Mouse (Mus musculus): ENCODE data around the gene Git1.

Git1 gene

DNA sequence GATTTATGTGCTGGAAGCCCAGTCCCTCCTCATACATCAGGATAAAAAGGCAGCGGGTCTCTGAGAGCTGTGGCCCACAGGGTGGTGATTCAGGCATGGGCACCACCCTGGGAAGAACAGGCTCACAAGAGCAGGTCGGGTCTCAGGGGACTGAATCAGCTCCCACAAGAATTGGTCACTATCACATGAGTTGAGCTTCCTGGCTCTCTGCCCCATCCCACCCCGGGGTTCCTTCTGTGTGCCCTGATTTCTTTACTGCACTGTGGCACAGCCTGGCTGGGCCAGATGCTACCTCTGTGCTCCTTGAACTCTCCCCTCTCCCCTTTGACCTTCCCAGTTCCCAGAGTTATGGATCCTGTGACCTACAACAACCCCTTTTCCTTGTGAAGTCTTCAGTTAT, 10.3 kb upstream of the Git1 start:
- no peak for DNase-seq (ENCODE audit: low spot score)

DNA sequence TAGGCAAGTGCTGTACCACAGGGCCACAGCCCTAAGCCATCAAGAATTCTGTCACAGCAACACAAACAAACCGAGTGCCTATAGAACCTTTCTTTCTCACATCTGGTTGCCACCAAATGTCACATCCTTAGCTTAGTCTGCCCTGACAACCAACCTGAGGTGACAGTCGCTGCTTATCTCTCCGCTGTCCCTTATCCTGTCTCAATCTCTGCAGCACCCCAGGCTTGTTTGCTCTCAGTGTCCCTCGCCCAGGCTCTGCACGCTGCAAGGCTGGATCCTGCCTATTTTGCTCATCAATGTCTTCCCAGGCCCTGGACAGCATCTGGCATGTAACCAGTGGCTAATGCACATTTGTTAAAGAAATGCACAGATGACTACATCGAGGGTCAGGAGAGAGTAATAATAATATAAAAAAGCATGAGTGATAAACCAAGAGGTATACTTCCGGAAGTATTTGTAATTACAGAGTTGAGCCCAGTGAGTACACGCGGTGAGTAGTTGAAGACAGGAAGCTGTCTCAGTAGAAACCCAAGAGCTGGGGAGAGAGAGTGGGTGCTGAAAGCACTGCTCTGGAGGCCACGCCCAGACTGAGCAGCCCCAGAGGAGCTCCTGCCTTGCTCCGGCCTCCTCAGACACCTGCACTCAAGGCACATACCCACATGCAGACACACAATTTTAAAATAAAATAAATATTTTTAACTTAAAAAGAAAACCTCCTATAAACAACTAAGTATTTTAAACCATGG, 9.7 kb upstream of the Git1 start:
- no peak for DNase-seq (ENCODE audit: low spot score)

- no peak for DNase-seq (ENCODE audit: low spot score)
These were observed 8.1 kb upstream of the Git1 start for GRCm38 (mm10) chr11:77485229-77485628.

DNA sequence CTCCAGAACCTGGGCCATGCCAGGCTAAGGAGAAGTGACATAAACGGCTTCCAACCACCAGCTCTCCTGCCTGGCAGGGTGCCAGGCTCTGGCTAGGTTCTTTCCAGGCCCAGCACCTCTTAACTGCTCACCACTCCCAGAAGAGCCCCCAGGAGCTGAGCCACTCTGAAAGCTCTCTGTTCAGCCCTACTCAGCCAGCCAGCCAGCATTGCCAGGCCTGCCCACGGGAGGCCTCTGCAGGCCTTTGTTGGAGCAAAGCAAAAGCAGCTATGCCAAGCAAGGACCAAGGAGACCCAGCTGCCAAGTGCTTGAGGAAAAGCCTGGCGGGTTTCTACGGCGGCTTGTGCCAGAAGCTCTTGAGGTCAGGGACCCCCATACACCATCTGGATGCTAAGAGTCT, 6.6 kb upstream of the Git1 start:
- DNase-seq (ENCODE audit: low spot score) = no peak

GRCm38 (mm10) chr11:77488771-77489581, 4.4 kb upstream of the Git1 start:
- DNase-seq (ENCODE audit: low spot score) = no peak

DNA sequence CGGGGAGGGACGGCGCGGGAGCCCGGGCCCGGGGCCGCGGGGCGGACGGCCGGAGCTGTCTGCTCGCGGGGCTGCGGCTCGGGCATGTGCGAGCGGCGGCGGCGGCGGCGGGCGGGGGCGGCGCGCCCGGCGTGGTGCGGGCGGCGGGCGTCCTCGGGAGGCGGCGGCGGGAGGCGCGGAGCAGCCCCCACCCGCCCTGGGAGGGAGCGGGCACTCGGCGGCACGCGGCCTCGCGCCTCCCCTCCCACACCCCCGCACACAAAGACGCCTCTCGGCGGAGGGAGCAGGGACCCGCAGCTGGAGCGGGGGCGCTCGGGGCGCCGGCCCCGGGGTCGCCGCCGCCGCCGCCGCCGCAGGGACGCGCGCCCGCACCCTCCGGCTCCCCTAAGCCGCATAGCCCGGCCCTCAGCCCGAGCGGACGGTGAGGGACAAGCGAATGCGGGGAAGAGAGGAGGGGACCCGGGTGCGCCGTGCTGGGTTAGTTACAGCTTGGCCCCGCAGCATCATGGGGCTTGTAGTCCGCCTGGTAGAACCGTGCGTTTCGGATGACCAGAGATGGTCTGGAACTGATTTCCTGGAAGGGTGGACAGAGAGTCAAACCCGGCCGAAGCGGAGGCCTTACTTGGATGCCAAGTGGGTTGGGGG, 3.6 kb upstream of the Git1 start, which contains the start of gene Ankrd13b:
Gene Ankrd13b, minus strand, starts transcription at position 88 of the 645 bp plus-strand sequence.
- no peak for DNase-seq (ENCODE audit: low spot score)

- DNase-seq (ENCODE audit: low spot score) = no peak
These were observed 2.9 kb upstream of the Git1 start for GRCm38 (mm10) chr11:77490451-77490850.

DNA sequence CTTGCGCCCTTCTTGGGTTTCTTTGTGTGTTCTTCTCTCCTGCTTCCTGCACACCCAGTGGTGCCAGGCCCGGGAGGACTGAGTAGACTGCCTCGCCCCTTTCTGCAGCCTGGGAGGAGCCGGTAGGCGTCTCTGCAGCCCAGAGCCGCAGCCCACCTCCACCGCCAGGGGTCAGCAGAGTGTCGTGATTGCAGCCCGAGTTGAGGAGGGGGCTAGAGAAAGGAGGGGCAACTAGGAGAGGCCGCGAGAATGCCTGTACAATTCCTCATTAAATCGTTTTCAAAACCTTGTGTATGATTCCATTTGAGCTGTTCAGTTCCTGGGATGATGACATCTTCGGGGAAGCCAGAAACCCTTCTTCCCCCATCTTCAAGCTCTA, 2.2 kb upstream of the Git1 start:
- DNase-seq (ENCODE audit: low spot score) = no peak

DNA sequence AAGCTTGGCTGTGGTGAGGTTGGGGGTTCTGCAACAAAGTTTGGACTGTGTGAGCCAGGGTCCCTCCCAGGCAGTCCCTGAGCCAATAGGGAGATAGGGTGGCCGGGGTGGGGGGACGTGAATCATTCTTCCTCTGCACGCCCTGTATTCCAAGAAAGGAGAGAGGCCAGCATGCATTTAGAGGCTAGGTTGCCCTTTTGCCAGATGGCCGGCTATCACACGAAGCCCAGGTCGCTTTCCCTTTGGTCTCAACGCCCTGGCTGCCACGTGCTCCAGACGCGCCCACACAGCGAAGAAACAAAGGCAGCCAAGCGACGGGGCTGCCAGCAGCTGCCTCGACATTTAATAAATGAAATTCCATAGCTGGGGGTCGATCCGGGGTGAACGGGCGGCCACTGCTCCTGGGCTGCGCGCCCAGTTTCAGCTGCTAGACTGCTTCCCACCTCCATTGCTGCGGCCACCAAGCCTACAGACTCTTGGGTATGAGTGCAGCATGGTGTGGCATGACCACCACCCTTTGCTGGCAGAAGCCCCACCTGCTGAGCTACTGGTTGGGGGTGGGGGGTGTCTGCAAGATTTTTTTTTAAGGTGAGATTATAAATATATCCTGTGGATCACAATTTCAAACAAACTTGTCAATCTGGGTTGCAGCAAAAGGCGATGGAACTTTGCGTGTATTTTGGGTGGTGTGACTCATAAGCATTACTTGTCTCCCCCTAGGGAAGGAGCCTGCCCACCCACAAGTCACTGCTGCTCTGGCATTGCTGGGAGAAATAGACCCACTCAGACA, 1.7 kb upstream of the Git1 start:
- no peak for DNase-seq (ENCODE audit: low spot score)

DNA sequence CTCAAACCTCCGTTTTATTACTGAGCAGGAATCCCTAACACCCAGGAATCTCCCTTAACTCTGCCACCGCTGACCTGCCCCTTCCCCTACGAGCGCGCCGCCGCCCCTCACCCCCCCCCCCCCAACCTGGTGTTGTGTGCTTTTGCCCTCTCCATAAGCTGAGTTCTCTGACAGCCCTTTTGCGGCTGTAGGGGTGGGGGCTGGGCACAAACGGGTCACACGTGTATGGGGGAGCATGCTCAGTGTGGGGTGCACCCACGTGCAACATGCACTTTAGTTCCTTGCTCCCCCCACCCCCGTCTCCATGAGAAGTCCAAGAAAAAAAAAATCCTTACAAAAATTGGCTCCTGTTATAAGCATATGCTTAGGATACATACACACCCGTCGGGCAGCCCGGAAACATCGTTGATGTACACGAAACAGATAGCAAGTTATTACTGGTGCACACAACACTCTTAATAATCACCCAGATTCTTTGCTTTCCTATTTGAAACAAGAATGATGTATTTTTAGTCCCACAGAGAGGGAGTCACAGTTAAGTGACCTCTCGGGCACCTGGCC, 971 bp upstream of the Git1 start:
- no peak for DNase-seq (ENCODE audit: low spot score)

DNA sequence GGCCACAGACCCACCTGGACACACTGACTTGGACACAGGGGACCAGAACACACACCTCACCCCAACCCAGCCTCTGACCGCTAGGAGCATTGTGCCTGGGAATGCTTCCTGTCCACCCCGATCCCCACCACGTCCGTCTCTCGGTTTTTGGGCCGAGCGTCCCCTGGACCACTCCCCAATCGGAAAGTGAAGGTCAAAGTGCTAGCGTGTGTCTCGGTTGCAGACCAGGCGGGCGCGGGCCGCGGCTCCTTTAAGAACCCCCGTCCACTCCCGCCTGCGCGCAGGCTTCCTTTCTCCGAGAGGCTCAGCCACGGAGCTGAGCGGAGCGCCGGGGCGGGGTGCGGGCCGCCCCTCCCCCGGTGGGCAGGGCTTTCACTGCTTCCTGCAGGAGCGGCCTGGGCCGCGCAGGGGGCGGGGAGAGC, 440 bp upstream of the Git1 start:
- no peak for DNase-seq (ENCODE audit: low spot score)

- no peak for DNase-seq (ENCODE audit: low spot score)
These were observed 948 bp downstream of the Git1 start for GRCm38 (mm10) chr11:77494344-77494676.

GRCm38 (mm10) chr11:77494782-77495181, 1.4 kb downstream of the Git1 start:
- no peak for DNase-seq (ENCODE audit: low spot score)

GRCm38 (mm10) chr11:77495507-77495906, 2.1 kb downstream of the Git1 start:
- DNase-seq (ENCODE audit: low spot score) = no peak

DNA sequence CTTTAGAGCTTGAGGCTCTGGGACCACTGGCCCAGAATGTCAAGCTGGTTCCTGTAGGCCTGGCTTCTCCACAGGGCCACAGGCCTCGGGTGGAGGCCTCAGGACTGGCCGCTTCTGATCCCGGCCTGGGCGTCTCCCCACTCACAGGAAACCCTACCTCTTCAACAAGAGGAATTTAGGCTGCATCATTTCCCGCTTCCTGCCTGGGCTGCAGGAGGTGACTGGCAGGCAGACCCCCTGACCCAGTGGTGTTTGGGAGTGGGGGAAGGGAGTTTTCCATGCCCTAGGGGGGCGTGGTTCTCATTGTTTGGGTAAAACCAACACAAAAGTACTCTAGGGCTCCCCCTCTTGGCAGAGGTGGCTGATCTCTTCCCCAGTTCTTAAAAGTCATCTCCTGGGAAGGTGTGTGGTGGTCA, 4.0 kb downstream of the Git1 start:
- no peak for DNase-seq (ENCODE audit: low spot score)

DNA sequence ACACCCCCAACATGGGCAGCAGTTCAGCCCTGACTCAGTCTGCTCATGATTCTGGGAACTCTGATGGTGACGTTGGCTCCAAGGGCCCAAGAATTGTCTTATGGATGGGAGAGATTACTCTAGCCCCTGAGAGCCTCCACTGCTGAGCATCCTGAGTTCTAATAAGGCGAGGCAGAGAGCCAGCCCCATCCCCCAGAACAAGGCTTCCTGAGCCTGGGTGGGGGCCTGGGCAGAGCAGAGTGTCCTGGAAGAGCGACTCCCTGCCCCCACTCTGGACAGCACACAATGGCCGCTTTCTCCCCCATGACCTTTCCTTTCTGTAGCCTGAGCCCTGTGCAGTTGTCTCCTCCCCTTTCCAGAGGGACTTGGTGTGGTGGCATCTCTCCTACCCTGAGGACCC, 4.5 kb downstream of the Git1 start:
- DNase-seq (ENCODE audit: low spot score) = no peak

DNA sequence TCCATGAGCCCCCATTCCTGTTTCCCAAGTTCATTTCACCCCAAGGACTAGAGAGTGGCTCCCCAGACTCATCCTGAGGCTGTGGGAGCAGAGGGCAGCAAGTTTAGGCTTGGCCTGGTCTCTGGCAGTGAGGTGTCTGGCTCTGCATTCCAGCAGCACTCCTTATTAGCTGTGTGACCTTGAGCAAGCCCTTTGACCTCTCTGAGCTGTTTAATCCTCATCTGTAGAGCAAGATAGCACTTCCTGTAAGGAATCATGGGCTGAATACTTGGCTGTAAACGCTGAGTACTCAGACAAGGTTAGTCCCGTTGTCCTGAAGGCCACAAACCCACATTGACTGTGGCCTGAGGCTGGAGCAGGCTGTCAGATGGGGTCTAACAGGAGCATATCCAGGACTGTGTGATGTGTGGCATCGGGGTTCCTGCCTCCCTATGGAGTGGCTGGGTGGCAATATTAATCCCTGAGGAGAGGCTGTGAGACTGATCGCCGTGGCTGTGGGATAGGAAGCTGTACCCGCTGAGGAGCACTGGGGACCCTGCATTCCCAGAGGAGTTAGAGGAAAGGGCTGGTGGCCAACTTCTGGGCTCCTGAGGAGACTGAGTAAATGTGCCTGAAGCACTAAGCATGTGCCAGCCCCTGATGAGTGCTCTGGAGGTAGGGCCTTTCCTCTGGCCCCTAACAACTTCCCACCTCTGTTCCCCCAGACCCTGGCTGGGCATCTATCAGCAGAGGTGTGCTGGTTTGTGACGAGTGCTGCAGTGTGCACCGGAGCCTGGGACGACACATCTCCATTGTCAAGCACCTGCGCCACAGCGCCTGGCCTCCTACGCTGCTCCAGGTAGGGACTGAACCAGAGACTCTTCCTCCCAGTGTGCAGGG, 5.1 kb downstream of the Git1 start:
- no peak for DNase-seq (ENCODE audit: low spot score)

DNA sequence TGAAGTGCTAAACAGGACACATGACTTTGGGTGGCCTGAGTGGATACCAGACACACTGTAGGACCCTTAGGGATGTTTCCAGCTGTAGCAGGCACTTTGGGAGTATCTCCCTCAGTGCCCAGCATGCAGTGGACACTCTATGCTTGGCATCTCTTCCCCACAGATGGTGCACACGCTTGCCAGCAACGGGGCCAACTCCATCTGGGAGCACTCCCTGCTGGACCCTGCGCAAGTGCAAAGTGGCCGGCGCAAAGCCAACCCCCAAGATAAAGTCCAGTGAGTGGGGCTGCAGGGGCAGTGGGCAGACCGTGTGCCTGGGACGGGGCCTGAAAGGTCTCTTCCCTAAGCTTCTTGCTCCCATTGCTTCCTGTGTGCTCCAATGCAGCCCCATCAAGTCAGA, 6.0 kb downstream of the Git1 start:
- DNase-seq (ENCODE audit: low spot score) = no peak

DNA sequence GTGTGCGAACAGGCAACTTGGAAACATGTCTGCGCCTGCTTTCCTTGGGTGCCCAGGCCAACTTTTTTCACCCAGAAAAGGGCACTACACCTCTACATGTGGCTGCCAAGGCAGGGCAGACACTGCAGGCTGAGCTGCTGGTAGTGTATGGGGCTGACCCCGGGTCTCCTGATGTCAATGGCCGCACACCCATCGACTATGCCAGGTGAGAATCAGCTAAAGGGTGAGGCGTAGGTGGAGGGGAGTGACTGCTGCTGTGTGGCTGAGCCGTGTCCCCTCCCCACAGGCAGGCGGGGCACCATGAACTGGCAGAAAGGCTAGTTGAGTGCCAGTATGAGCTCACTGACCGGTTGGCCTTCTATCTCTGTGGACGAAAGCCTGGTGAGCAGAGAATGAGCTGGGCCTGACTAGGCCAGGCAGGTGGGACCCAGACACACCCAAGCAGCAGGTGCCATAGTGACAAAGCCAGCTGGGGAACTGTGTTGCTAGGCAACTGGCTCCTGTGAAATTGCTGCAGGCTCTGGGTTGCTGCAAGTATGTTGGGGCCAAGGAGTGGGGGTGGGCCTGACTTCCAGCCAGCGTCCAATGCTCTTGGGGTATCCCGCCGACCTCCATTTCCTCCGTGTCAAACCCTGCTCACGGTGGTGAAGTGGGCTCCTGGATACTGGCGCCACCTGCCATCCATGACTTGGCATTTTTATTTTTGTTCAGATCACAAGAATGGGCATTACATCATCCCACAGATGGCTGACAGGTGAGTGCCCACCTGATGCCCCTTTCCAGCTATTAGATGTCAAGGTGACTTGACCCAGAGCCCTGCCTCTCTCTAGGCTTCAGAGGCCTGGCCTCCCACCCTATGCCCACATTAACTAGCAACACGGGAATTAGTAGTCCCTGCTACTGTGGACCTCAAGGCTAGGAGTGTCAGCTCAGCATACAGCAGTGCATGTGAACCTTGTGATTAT, 7.3 kb downstream of the Git1 start:
- no peak for DNase-seq (ENCODE audit: low spot score)

- DNase-seq (ENCODE audit: low spot score) = no peak
These were observed 8.0 kb downstream of the Git1 start for GRCm38 (mm10) chr11:77501392-77501791.

Data from layer of hippocampus, adult 9-10 months (tissue).